Mouse (Mus musculus) embryonic facial prominence, embryonic 12.5 days (tissue): Measurements from ENCODE around the gene Gm12845. TPM values are rescaled to one million over a fixed set of nuclear protein-coding genes. Genes with fewer than 3 reads are reported as not detected.

Source experiments
- ATAC-seq: fragments of 200-750 bp; cut with Nextera tagmentation; 2 replicates; pipeline ENCODE4 v1.8.0; 2017; ENCODE audit not compliant: insufficient number of reproducible peaks, insufficient read depth, low FRiP score, low TSS enrichment
- H3K27ac ChIP-seq: fragments of 300-500 bp; sonication (generic); 2 replicates; pipeline ENCODE4 v1.5.1; 2016; ENCODE audit warnings: mild to moderate bottlenecking
- H3K27me3 ChIP-seq: fragments of 300-500 bp; sonication (generic); 2 replicates; pipeline ENCODE4 v1.6.1; 2016; ENCODE audit warnings: mild to moderate bottlenecking, moderate library complexity
- H3K36me3 ChIP-seq: fragments of 300-500 bp; sonication (generic); 2 replicates; pipeline ENCODE4 v1.6.1; 2016; ENCODE audit warnings: mild to moderate bottlenecking
- H3K4me1 ChIP-seq: fragments of 300-500 bp; sonication (generic); 2 replicates; pipeline ENCODE4 v1.6.1; 2016
- H3K4me2 ChIP-seq: fragments of 300-500 bp; sonication (generic); replicated peaks from 2 replicates; pipeline ENCODE4 v1.6.1; 2016; ENCODE audit warnings: mild to moderate bottlenecking, moderate library complexity
- H3K4me3 ChIP-seq: fragments of 300-500 bp; sonication (generic); 2 replicates; pipeline ENCODE4 v1.5.1; 2016; ENCODE audit warnings: mild to moderate bottlenecking
- H3K9ac ChIP-seq: fragments of 300-500 bp; sonication (generic); 2 replicates; pipeline ENCODE4 v1.6.1; 2016; ENCODE audit warnings: mild to moderate bottlenecking, moderate library complexity
- H3K9me3 ChIP-seq: fragments of 300-500 bp; sonication (generic); 2 replicates; pipeline ENCODE4 v1.6.1; 2016; ENCODE audit warnings: mild to moderate bottlenecking, moderate library complexity
- WGBS: fragments of 180-500 bp; shearing (Covaris S2); methylation state at CpG from one replicate; pipeline ENCODE4 v1.1.7; 2016; 5-methylcytosine and 5-hydroxymethylcytosine counted together
- polyA plus RNA-seq: library from polyadenylated mRNA; unstranded; fragments of >200 nt; fragmentation: Nextera tagmentation; extraction: Ambion mirVana; gene quantifications from 2 replicates; pipeline ENCODE4 v1.2.1, GENCODE M21; 2016

Gene Gm12845
- polyA plus RNA-seq = not detected in 2 replicates

DNA sequence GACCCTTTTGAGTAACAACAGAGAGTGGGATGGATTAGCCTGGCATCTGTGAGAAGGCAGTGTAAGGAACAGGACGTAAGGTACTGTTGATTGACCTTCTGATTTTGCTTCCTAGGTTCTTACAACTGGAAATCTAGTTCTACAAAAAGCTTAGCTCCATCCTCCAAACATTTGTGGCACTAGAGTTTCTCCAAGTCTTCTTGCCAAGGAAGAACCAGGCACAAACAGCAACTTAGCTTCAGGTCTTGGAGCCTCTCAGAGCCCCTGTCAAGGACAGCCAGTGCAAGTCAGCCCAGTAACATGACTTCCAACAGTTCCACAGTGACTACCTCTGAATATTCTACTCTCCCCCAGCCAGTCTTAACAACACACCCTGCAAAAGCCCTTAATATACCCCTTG is at the start of gene Gm12845:
Gene Gm12845, plus strand, starts transcription at position 301 of the 400 bp plus-strand sequence.
- ATAC-seq = no peak
- Histone ChIP-seq H3K9ac (no peak within 1 kb of the TSS), H3K36me3 (no peaks in the 10 kb centered on the region), H3K27me3 (no peaks in the 10 kb centered on the region), H3K4me1 (no peaks in the 10 kb centered on the region), H3K27ac (no peak within 1 kb of the TSS), H3K9me3 (no peaks in the 10 kb centered on the region), H3K4me3 (no peak within 1 kb of the TSS), H3K4me2 (no peak within 1 kb of the TSS)
- 84% methylated on average over 1 of the region's 1 CpGs for WGBS

DNA sequence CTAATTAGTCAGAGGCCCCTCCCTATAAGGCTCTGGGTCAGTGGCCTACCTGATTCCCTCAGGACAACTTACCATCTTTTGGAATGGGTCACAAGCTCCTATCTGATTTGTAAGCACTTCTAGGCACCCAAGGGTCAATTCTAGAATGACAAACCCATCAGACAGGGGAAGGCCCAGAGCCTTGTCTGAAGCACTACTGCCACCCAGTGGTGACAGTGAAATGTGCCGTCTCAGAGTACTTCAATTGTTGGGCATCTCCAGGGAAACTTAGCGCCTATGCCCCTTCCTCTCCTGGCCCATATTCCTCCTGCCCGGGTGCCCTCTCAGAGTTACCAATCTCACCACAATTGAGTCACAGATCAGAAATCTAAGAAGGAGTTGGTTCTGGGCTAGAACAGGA is 47.3 kb upstream of the Gm12845 start:
- Histone ChIP-seq H3K27ac (no peak overlapping the region), H3K9ac (no peak overlapping the region), H3K36me3 (peaks cover 77% of the 10 kb centered on the region), H3K4me1 (peaks cover 7% of the 10 kb centered on the region), H3K27me3 (no peaks in the 10 kb centered on the region), H3K9me3 (no peaks in the 10 kb centered on the region), H3K4me2 (no peak overlapping the region), H3K4me3 (no peak overlapping the region)
- WGBS = 31% methylated on average over 3 of the region's 3 CpGs
- no peak for ATAC-seq

DNA sequence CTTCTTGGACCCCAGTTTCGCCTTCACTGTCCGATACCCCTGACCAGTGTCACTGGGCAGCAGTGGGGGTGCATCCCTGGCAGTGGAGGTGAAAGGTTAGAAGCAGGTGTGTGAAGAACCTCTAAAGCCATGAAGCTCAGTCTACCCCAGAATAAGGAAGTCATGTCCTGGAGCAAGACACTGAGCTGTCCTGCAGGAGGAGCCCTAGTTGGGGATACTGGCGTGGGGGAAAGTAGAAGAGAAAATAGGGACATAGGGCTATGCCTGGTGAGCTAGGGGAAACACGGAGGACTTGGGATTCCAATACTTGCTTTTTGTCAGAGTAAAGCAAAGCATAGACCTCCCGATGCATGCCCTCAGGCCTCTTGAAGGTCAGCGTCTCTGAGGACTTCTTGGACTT is 43.2 kb upstream of the Gm12845 start:
- H3K36me3 ChIP-seq = peaks cover 45% of the 10 kb centered on the region
- 79% methylated on average over 6 of the region's 6 CpGs for WGBS
- no peak for ATAC-seq
- peak overlapping the region; percentile 82; the same call in 1 of the 2 replicates for H3K9ac ChIP-seq
- H3K27me3 ChIP-seq = no peaks in the 10 kb centered on the region
- H3K4me1 ChIP-seq = peaks cover 7% of the 10 kb centered on the region
- H3K27ac ChIP-seq = no peak overlapping the region
- no peaks in the 10 kb centered on the region for H3K9me3 ChIP-seq
- H3K4me3 ChIP-seq = peak overlapping the region; percentile 86
- peak overlapping the region; percentile 81 for H3K4me2 ChIP-seq

DNA sequence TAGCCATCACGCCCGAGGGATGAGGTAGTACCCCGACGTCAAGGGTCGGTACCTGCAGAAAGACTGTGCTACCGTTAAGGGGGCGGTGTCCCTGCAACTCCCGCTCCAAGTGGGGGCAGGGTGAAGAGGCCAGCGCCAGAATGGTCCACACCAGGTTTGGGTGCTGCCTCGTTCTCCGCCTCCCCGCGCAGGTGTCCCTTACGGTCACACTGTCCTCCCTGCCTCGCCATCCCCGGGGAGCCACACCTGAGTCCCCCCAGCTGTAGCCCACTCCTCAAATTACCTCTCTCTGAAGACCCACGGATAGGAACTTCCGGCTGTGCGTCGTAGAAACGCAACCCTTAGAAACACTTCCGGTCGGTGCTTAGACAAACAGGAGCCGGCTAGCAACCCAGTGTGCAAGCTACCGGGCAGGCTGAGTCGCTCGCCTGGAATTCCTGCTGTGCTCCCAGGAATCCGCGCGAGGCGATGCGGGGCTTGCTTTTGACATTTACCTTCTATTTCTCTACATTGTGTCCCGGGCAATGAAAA is 42.2 kb upstream of the Gm12845 start, which contains the start of gene Dmap1:
Gene Dmap1, minus strand, starts transcription at position 343 of the 531 bp plus-strand sequence.
- peak; percentile 78 for ATAC-seq
- H3K27me3 ChIP-seq = no peaks in the 10 kb centered on the region
- peak within 1 kb of the TSS; percentile 81 for H3K4me2 ChIP-seq
- peaks cover 36% of the 10 kb centered on the region for H3K36me3 ChIP-seq
- H3K4me1 ChIP-seq = peaks cover 7% of the 10 kb centered on the region
- no peaks in the 10 kb centered on the region for H3K9me3 ChIP-seq
- H3K9ac ChIP-seq = peak within 1 kb of the TSS; percentile 82
- H3K27ac ChIP-seq = peak within 1 kb of the TSS; percentile 54; the same call in 1 of the 2 replicates
- H3K4me3 ChIP-seq = peak within 1 kb of the TSS; percentile 86
- under 1% methylated on average over 33 of the region's 33 CpGs for WGBS

DNA sequence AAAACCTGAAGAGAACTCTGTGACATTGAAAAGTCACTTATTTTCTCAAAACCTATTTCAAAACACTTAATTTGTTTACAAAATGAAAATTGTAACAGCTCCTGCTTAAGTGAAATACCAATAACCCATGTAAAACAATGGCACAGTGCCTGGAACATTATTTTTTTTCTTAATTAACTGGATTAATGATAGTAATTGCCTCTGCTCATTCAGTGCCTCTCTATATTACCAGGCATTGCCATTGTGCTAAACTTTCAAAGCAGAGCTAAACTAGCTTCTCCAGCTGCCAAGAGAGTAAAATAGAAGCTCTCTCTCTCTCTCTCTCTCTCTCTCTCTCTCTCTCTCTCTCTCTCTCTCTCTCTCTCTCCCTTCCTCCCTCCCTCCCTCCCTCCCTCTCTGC is 41.7 kb upstream of the Gm12845 start:
- Histone ChIP-seq H3K4me2 (peak overlapping the region; percentile 81), H3K4me1 (peaks cover 7% of the 10 kb centered on the region), H3K4me3 (peak overlapping the region; percentile 86), H3K27ac (no peak overlapping the region), H3K9ac (peak overlapping the region; percentile 82; the same call in 1 of the 2 replicates), H3K27me3 (no peaks in the 10 kb centered on the region), H3K9me3 (no peaks in the 10 kb centered on the region), H3K36me3 (peaks cover 33% of the 10 kb centered on the region)
- no peak for ATAC-seq

DNA sequence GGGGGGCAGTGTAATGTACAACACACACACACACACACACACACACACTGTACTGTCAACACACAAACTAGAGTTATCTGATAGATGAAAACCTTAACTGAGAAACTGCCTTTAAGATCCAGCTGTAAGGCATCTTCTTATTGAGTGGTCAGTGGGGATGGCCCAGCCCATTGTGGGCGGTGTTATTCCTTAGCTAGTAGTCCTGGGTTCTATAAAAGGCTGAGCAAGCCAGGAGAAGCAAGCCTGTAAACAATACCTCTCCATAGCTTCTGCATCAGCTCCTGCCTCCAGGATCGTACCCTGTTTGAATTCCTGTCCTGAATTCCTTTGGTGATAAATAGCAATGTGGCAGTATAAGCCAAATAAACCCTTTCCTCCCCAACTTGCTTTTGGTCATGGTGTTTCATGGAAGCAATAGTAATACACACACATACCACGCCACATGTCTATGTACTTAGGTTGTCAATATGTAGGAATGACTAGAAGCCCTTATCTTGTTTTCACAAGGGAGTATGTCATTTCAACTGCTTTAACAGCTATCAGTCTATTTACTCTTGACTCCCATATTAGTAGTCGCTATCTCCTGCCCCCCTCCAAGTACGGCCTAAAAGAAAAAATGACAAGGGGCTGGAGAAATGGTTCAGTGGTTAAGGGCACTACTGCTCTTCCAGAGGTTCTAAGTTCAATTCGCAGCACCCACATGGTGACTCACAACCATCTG is 41.0 kb upstream of the Gm12845 start:
- WGBS = 86% methylated on average over 6 of the region's 6 CpGs
- Histone ChIP-seq H3K4me1 (peaks cover 7% of the 10 kb centered on the region), H3K27ac (no peak overlapping the region), H3K9me3 (no peaks in the 10 kb centered on the region), H3K9ac (no peak overlapping the region), H3K36me3 (peaks cover 25% of the 10 kb centered on the region), H3K4me3 (no peak overlapping the region), H3K4me2 (peak overlapping the region; percentile 81; the same call in 1 of the 2 replicates), H3K27me3 (no peaks in the 10 kb centered on the region)
- no peak for ATAC-seq

DNA sequence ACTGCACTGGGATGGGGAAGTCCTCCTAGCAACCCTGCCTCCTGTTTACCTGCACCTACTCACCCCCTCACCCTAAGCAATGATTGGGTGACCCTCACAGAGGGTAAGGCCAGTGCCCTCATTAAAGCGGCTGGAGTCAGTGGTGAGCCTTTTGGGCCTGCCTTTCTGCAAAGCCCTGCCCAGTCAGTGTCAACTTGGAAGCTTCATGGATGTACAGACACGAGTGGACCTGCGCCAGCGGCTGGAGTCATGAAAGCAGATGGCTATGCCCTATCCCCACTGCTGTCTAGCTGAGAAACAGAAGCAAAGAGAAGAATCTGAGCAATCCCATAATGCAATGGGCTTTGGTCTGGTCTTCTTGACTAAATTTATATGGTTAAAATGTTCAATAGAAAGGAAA is 37.9 kb upstream of the Gm12845 start:
- Histone ChIP-seq H3K27me3 (no peaks in the 10 kb centered on the region), H3K36me3 (no peaks in the 10 kb centered on the region), H3K27ac (no peak overlapping the region), H3K9ac (no peak overlapping the region), H3K9me3 (no peaks in the 10 kb centered on the region), H3K4me1 (peaks cover 3% of the 10 kb centered on the region), H3K4me2 (no peak overlapping the region), H3K4me3 (no peak overlapping the region)
- WGBS = 88% methylated on average over 4 of the region's 4 CpGs
- no peak for ATAC-seq

DNA sequence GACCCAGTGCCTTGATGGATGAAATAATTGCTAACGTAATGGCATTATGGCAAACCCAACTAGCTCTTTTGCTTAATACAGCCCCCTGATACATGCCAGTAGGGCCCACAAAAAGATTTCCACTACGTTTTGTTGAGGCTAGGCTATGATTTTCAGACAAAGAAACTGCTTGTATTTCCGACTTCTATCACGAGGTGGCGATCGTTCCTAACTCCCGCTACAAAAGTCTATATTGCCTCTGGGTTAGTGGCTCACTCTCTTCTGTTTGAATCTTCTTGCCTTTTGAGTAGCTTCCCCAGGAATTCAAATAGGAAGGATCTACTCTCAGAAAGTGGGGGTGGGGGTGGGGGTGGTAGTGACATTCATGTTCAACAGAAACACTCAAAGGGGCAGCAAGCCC is 18.9 kb upstream of the Gm12845 start:
- no peaks in the 10 kb centered on the region for H3K4me1 ChIP-seq
- H3K4me2 ChIP-seq = no peak overlapping the region
- WGBS = 3% methylated on average over 7 of the region's 7 CpGs
- H3K4me3 ChIP-seq = no peak overlapping the region
- H3K9me3 ChIP-seq = no peaks in the 10 kb centered on the region
- no peak for ATAC-seq
- no peak overlapping the region for H3K9ac ChIP-seq
- H3K27ac ChIP-seq = no peak overlapping the region
- no peaks in the 10 kb centered on the region for H3K27me3 ChIP-seq
- no peaks in the 10 kb centered on the region for H3K36me3 ChIP-seq

DNA sequence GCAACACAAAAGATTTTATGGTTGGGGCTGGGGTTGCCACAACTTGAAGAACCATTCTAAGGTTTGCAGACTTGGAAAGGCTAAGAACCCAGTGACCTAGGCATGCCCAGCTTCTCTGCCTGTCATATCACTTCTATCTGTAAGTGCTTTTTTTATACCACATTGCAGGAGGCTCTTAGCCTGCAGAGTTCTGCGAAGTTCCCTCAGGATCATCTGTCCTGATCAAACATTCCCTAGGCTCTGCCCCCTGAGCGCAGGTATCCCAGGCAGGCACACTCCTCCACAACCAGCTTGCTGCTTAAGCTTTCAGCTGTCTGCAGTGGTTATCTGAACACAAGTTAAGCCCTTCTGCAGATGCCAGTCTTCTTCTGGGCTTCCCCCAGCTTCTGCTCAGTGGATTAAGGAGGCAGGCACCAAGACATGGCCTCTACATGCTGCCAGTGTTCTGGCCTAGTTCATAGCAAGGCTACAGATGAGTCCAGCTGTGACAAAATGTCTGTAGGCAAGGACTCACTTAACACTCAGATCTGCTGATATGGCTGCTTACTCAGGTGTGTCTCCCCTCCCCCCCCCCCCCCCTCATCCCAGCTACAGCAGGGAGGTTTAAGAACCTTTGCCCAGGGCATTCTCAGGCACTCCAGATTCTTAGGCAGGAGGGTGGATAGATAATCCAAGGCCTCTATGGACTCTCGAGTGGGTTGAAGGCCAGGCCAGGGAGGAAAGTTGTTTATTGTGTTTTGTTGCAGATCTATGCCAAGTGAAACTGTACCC is 15.2 kb upstream of the Gm12845 start:
- Histone ChIP-seq H3K27me3 (no peaks in the 10 kb centered on the region), H3K4me3 (no peak overlapping the region), H3K9ac (no peak overlapping the region), H3K36me3 (no peaks in the 10 kb centered on the region), H3K4me1 (no peaks in the 10 kb centered on the region), H3K4me2 (no peak overlapping the region), H3K9me3 (no peaks in the 10 kb centered on the region), H3K27ac (no peak overlapping the region)
- no peak for ATAC-seq
- WGBS = 72% methylated on average over 3 of the region's 3 CpGs

DNA sequence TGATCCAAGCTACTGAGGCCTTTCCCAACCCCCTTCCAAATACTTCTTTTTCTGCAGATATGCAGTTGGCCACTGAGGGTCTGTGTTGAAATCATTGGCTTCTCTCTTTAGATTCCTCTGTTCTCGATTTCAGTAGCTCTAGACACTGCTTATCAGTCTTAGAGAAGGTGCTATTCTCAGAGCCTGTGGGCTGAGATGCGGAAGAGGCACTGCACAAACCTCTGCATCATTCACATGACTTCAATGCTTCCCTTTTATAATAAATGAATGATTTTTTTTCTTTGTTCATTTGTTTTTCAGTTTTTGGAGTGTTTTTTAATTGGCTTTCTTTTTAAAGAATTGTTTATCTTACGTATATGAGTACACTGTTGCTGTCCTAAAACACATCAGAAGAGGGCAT is 11.9 kb upstream of the Gm12845 start:
- WGBS = 85% methylated on average over 3 of the region's 3 CpGs
- ATAC-seq = no peak
- Histone ChIP-seq H3K9ac (no peak overlapping the region), H3K9me3 (no peaks in the 10 kb centered on the region), H3K4me2 (no peak overlapping the region), H3K27ac (no peak overlapping the region), H3K36me3 (no peaks in the 10 kb centered on the region), H3K27me3 (no peaks in the 10 kb centered on the region), H3K4me3 (no peak overlapping the region), H3K4me1 (no peaks in the 10 kb centered on the region)

DNA sequence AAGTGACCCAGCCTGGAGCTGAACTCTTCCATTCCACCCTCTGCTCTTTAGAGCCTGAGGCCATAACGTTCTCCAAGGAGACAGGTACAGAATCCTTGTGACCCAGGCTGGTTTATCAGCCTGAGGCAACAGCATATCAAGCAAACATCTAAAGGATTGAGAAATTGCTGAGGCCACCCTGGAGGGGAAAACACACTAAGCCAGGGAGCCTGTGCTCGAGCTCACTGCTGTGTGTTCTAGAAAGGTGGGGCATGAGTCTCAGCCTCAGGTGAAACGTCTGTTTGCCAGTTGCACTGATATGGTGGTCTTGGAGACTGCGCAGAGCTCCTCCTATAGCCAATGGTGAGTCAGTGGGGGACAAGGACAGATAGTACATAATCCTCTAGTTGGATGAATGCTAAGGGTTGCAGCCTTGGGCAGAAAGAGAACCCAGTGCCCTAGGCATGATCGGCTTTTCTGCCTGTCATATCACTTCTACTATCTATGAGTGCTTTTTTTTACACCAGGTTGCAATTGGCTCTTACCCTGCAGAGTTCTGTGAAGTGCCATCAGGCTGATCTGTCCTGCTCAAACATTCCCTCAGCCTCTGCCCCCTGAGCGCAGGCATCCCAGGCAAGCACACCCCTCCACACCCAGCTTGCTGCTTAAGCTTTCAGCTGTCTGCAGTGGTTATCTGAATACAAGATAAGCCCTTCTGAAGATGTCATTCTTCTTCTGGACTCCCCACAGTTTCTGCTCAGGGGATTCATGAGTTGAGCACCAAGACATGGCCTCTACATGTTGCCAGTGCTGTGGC is 10.7 kb upstream of the Gm12845 start:
- no peak overlapping the region for H3K4me2 ChIP-seq
- H3K9ac ChIP-seq = no peak overlapping the region
- no peak for ATAC-seq
- H3K9me3 ChIP-seq = no peaks in the 10 kb centered on the region
- no peaks in the 10 kb centered on the region for H3K27me3 ChIP-seq
- no peak overlapping the region for H3K4me3 ChIP-seq
- no peak overlapping the region for H3K27ac ChIP-seq
- 71% methylated on average over 6 of the region's 6 CpGs for WGBS
- H3K36me3 ChIP-seq = no peaks in the 10 kb centered on the region
- H3K4me1 ChIP-seq = no peaks in the 10 kb centered on the region
